Mouse (Mus musculus): Measurements from ENCODE around the gene E2f8. TPM values are rescaled to one million over a fixed set of nuclear protein-coding genes. Genes with fewer than 3 reads are reported as not detected.

The E2f8 gene
- polyA plus RNA-seq, 1 experiment from 2014 or later, result 14.6 TPM

GRCm38 (mm10) chr7:48834371-48834970 is 46.9 kb downstream of the E2f8 start:
- Histone ChIP-seq H3K9me3 (ENCODE audit: control insufficient read depth, low read length) (no peaks in the 10 kb centered on the region), H3K27ac (replicated peaks; ENCODE audit: low read depth, low read length) (no peak overlapping the region), H3K4me2 (ENCODE audit: low read depth, severe bottlenecking) (no peak overlapping the region), H3K27me3 (ENCODE audit: control insufficient read depth, insufficient read depth, low read length) (no peaks in the 10 kb centered on the region), H3K36me3 (ENCODE audit: control insufficient read depth, insufficient read depth, low read length) (no peaks in the 10 kb centered on the region), H3K4me1 (ENCODE audit: control insufficient read depth, insufficient read depth, low read length) (no peaks in the 10 kb centered on the region), H3K9ac (ENCODE audit: low read length) (no peak overlapping the region), H3K4me3 (ENCODE audit: low read depth, low read length) (no peak overlapping the region)
- 67% methylated on average over 4 of the region's 4 CpGs for WGBS
- no peak for DNase-seq (ENCODE audit: low spot score)
- no peak for ATAC-seq (ENCODE audit: insufficient number of reproducible peaks, low FRiP score, low TSS enrichment, low read depth)

DNA sequence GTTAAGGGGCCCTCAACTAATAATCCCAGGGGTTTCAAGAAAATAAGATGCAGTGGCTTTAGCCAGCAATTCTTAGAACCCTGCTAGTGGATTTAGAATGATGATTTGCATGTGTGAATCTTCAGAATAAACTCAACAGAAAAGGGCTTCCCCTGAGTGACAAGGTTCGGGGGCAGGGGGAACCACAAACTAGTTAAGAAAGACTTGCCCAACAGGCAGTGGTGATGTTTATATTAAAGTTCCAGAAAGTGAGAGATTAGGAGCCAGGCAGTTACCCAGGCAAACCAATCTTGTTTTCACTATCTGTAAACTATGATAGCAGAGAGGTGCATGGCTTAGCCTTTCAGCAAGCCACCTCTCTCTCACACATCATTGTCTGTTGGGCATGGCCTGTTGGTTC is 48.7 kb downstream of the E2f8 start:
- Histone ChIP-seq H3K9me3 (ENCODE audit: control insufficient read depth, low read length) (no peaks in the 10 kb centered on the region), H3K36me3 (ENCODE audit: control insufficient read depth, insufficient read depth, low read length) (no peaks in the 10 kb centered on the region), H3K4me1 (ENCODE audit: control insufficient read depth, insufficient read depth, low read length) (no peaks in the 10 kb centered on the region), H3K9ac (ENCODE audit: low read length) (no peak overlapping the region), H3K4me3 (ENCODE audit: low read depth, low read length) (no peak overlapping the region), H3K27me3 (ENCODE audit: control insufficient read depth, insufficient read depth, low read length) (no peaks in the 10 kb centered on the region), H3K4me2 (ENCODE audit: low read depth, severe bottlenecking) (no peak overlapping the region), H3K27ac (replicated peaks; ENCODE audit: low read depth, low read length) (no peak overlapping the region)
- ATAC-seq (ENCODE audit: insufficient number of reproducible peaks, low FRiP score, low TSS enrichment, low read depth), result no peak
- DNase-seq (ENCODE audit: low spot score), result no peak
- 76% methylated on average over 1 of the region's 1 CpGs for WGBS

GRCm38 (mm10) chr7:48830395-48830794 is 51.0 kb downstream of the E2f8 start:
- 65% methylated on average over 2 of the region's 2 CpGs for WGBS
- ATAC-seq (ENCODE audit: insufficient number of reproducible peaks, low FRiP score, low TSS enrichment, low read depth), result no peak
- Histone ChIP-seq H3K27ac (replicated peaks; ENCODE audit: low read depth, low read length) (no peak overlapping the region), H3K36me3 (ENCODE audit: control insufficient read depth, insufficient read depth, low read length) (no peaks in the 10 kb centered on the region; the same call in 1 of the 2 replicates), H3K27me3 (ENCODE audit: control insufficient read depth, insufficient read depth, low read length) (no peaks in the 10 kb centered on the region), H3K4me2 (ENCODE audit: low read depth, severe bottlenecking) (no peak overlapping the region), H3K9ac (ENCODE audit: low read length) (no peak overlapping the region), H3K9me3 (ENCODE audit: control insufficient read depth, low read length) (no peaks in the 10 kb centered on the region), H3K4me1 (ENCODE audit: control insufficient read depth, insufficient read depth, low read length) (no peaks in the 10 kb centered on the region), H3K4me3 (ENCODE audit: low read depth, low read length) (no peak overlapping the region)
- no peak for DNase-seq (ENCODE audit: low spot score)

DNA sequence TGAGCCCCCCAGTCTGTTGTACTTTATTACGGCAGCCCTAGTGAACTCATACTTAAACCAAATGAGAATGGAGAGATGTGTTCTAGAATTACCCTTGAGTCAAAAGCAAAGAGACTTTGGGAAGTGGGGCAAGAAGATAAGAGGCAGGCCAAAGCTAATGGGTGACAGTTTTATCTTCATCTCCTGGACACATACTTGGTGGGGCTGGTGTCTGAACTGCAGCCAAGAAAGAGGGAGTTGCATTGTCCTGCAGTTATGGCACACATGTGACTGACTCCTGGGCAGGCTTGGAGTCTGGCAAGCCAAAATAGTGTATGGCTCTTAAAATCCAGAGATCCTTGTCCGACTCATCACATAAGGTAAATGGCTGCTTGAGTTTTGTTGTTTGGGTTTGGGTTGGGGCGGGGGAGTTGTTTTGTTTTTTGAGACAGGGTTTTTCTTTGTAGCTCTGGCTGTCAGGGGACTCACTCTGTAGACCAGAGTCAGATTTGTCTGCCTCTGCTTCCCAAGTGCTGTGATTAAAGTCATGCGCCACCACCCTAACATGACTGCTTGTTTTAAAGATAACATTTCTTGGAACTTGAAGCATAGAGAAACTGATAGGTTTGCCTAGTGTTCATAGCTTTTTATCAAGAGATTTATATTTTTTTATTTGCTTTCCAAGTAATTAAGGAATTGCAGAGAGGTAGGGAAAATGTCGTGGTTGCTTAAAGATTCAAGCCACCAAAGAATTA is 52.1 kb downstream of the E2f8 start:
- 77% methylated on average over 5 of the region's 5 CpGs for WGBS
- Histone ChIP-seq H3K4me3 (ENCODE audit: low read depth, low read length) (no peak overlapping the region), H3K27ac (replicated peaks; ENCODE audit: low read depth, low read length) (no peak overlapping the region), H3K9ac (ENCODE audit: low read length) (no peak overlapping the region), H3K27me3 (ENCODE audit: control insufficient read depth, insufficient read depth, low read length) (no peaks in the 10 kb centered on the region), H3K4me2 (ENCODE audit: low read depth, severe bottlenecking) (no peak overlapping the region), H3K36me3 (ENCODE audit: control insufficient read depth, insufficient read depth, low read length) (no peaks in the 10 kb centered on the region; the same call in 1 of the 2 replicates), H3K4me1 (ENCODE audit: control insufficient read depth, insufficient read depth, low read length) (no peaks in the 10 kb centered on the region), H3K9me3 (ENCODE audit: control insufficient read depth, low read length) (no peaks in the 10 kb centered on the region)
- DNase-seq (ENCODE audit: low spot score), result no peak
- no peak for ATAC-seq (ENCODE audit: insufficient number of reproducible peaks, low FRiP score, low TSS enrichment, low read depth)

DNA sequence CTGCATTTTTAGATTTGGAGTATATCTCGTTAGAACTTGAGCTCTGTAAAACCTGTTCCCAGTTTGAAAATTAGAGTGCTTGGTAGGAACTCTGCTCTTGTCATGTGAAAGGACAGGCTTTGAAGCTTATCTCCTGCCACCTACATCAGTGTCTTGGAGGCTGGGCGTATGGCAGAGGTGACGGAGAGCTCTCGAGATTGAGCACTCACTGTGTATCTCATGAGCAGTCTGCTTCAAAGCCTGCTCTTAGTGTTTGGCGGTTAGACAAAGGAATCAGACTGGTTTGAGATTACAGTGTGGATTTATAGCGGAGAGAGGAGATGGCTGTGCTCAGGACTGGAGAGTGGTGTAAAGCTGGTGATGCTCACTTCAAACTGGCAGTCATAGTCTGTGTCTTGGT is 56.2 kb downstream of the E2f8 start:
- Histone ChIP-seq H3K4me3 (ENCODE audit: low read depth, low read length) (no peak overlapping the region), H3K4me1 (ENCODE audit: control insufficient read depth, insufficient read depth, low read length) (no peaks in the 10 kb centered on the region), H3K27me3 (ENCODE audit: control insufficient read depth, insufficient read depth, low read length) (no peaks in the 10 kb centered on the region), H3K27ac (replicated peaks; ENCODE audit: low read depth, low read length) (no peak overlapping the region), H3K36me3 (ENCODE audit: control insufficient read depth, insufficient read depth, low read length) (peaks cover 2% of the 10 kb centered on the region; the same call in 1 of the 2 replicates), H3K4me2 (ENCODE audit: low read depth, severe bottlenecking) (no peak overlapping the region), H3K9me3 (ENCODE audit: control insufficient read depth, low read length) (no peaks in the 10 kb centered on the region), H3K9ac (ENCODE audit: low read length) (no peak overlapping the region)
- ATAC-seq (ENCODE audit: insufficient number of reproducible peaks, low FRiP score, low TSS enrichment, low read depth) (no peak), DNase-seq (ENCODE audit: low spot score) (no peak)
- 82% methylated on average over 6 of the region's 6 CpGs for WGBS

DNA sequence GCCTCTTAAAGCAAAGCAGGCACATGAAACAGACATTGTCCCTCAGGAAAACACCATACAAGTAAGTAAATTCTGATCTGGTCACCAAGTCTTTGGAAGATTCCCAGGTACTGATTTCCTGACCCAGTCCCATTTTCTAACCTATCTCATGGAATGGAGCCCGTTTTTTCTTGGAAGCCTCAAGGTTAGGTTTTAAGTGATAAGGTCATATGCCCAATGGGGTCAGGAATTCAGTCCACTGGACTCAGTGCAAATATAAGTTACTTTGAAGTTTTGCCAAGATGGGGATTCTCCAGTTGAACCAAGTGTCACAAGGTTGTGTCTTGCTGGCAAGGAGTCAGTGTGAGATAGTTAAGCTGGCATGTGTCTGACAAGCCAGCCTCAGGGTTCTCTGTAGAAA is 56.7 kb downstream of the E2f8 start:
- 95% methylated on average over 1 of the region's 1 CpGs for WGBS
- DNase-seq (ENCODE audit: low spot score) (no peak), ATAC-seq (ENCODE audit: insufficient number of reproducible peaks, low FRiP score, low TSS enrichment, low read depth) (no peak)
- Histone ChIP-seq H3K4me2 (ENCODE audit: low read depth, severe bottlenecking) (no peak overlapping the region), H3K9me3 (ENCODE audit: control insufficient read depth, low read length) (no peaks in the 10 kb centered on the region), H3K4me1 (ENCODE audit: control insufficient read depth, insufficient read depth, low read length) (no peaks in the 10 kb centered on the region), H3K9ac (ENCODE audit: low read length) (no peak overlapping the region), H3K36me3 (ENCODE audit: control insufficient read depth, insufficient read depth, low read length) (peaks cover 2% of the 10 kb centered on the region; the same call in 1 of the 2 replicates), H3K27ac (replicated peaks; ENCODE audit: low read depth, low read length) (no peak overlapping the region), H3K4me3 (ENCODE audit: low read depth, low read length) (no peak overlapping the region), H3K27me3 (ENCODE audit: control insufficient read depth, insufficient read depth, low read length) (no peaks in the 10 kb centered on the region)

DNA sequence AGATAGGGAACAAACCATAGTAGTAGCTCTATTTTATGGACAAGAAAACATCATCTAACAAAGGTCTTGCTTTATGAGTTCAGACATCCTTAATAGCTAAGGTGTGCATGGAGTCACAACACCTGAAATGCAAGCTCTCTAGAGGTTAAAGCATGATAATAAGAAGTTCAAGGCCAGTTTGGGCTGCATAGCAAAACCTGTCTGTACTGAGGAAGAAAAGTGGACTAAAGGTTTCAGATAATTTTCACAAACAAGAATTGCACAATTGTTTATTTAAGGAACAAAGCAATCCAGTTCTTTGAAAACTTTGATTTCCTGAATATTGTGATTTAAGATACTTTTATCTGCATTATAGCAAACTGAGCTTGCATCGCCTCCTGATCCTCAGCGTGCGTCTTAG is 57.8 kb downstream of the E2f8 start:
- H3K9ac ChIP-seq (ENCODE audit: low read length), result no peak overlapping the region
- H3K27ac ChIP-seq (replicated peaks; ENCODE audit: low read depth, low read length), result no peak overlapping the region
- no peak for ATAC-seq (ENCODE audit: insufficient number of reproducible peaks, low FRiP score, low TSS enrichment, low read depth)
- H3K4me2 ChIP-seq (ENCODE audit: low read depth, severe bottlenecking), result no peak overlapping the region
- DNase-seq (ENCODE audit: low spot score), result no peak
- H3K4me3 ChIP-seq (ENCODE audit: low read depth, low read length), result no peak overlapping the region
- H3K4me1 ChIP-seq (ENCODE audit: control insufficient read depth, insufficient read depth, low read length), result no peaks in the 10 kb centered on the region
- no peaks in the 10 kb centered on the region for H3K27me3 ChIP-seq (ENCODE audit: control insufficient read depth, insufficient read depth, low read length)
- H3K9me3 ChIP-seq (ENCODE audit: control insufficient read depth, low read length), result no peaks in the 10 kb centered on the region
- 96% methylated on average over 3 of the region's 3 CpGs for WGBS
- peaks cover 2% of the 10 kb centered on the region; the same call in 1 of the 2 replicates for H3K36me3 ChIP-seq (ENCODE audit: control insufficient read depth, insufficient read depth, low read length)

GRCm38 (mm10) chr7:48821654-48822053 is 59.7 kb downstream of the E2f8 start:
- Histone ChIP-seq H3K4me2 (ENCODE audit: low read depth, severe bottlenecking) (no peak overlapping the region), H3K4me3 (ENCODE audit: low read depth, low read length) (no peak overlapping the region), H3K9ac (ENCODE audit: low read length) (no peak overlapping the region), H3K27me3 (ENCODE audit: control insufficient read depth, insufficient read depth, low read length) (no peaks in the 10 kb centered on the region), H3K4me1 (ENCODE audit: control insufficient read depth, insufficient read depth, low read length) (no peaks in the 10 kb centered on the region), H3K9me3 (ENCODE audit: control insufficient read depth, low read length) (no peaks in the 10 kb centered on the region), H3K36me3 (ENCODE audit: control insufficient read depth, insufficient read depth, low read length) (peaks cover 2% of the 10 kb centered on the region; the same call in 1 of the 2 replicates), H3K27ac (replicated peaks; ENCODE audit: low read depth, low read length) (no peak overlapping the region)
- no peak for ATAC-seq (ENCODE audit: insufficient number of reproducible peaks, low FRiP score, low TSS enrichment, low read depth)
- 88% methylated on average over 5 of the region's 5 CpGs for WGBS
- DNase-seq (ENCODE audit: low spot score), result no peak
